Mouse (Mus musculus): ENCODE results near the gene Dph2.

Dph2 gene

DNA sequence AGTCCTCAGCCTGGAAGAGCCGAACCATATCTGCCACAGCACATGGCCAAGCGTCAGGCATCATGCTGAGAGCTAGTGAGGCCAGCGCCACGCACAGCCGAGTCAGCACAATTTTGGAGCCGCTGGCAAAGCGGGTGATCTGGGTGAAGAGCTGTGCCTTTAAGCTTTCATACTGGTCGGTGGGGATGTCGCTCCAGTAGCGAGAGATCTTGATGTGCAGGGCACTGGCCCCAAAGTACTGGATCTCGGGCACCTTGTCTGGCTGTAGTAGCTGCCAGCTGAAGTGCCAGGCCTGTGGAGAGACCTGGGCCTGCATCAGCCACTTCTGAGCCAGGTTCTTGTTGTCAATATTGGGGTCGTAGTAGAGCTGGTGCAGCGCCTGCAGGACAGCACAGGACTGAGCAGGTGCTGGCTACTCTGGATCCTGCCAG lies 20.3 kb upstream of the Dph2 start:
- DNase-seq (ENCODE audit: low spot score in 2 of 2) = no peak

DNA sequence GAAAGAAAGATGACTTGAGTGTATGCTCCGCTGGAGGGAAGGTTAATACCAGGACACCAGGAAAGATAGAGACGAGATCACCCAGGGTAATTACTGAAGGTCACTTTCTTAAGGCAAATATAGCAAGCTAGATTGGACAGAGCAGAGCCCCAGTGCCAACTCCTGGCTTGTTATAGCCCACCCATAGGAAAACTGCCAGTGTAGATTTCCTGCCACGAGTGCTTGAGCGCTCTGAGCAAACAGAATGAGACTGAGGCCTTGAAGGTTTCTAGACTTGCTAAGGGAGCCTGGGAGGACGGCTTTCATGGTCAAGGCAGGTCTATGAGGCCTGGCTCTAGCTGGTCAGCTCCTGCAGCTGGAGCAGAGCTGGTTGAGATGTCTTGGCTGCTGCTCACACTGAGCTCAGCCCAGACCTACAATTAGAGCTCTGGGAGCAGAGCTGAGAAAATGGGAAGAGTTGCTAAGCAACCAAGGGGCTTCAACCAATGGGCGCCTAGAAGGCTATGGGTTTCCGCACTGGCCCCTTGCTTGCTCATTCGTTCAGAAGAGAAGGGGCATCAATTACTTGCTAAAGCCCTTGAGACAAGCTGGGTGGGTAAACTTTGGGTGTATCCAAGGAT lies 17.1 kb upstream of the Dph2 start:
- no peak for DNase-seq (ENCODE audit: low spot score in 2 of 2)

DNA sequence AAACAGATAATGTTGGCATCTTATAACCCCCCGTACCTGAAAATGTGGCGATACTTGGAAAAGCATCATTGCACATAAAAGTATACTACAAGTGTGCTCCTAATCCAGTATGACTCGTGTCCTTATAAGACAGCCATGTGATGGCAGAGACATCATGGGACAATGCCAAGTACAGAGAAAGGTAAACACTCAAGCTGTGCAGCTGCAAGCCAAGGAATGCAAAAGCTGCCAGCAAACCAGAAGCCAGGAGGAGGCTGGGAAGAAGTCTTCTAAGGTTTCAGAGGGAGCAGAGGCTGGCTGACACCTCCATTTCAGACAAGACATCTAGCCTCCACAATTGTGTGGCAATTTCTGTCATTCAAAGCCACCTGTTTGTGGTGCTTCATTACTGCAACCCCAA lies 14.4 kb upstream of the Dph2 start:
- DNase-seq (ENCODE audit: low spot score in 2 of 2) = no peak

DNA sequence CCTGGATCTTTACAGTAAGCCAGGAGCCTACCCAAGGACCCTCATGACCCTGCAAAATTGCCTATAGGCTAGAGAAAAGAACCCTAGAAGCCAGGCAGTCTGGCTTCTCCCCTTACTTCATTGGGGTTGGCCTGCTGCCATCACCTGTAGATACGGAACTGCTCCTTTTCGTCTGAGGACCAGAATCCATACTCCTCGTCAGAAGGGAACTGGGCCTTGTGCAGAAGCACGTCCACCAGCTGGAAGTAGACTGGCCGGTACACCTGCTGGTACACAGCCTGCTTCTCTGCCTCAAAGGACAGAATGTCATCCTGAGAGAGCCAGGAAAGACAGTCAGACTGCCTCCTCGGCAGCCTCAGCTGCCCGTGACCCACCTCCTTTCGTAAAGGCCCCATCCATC lies 12.9 kb upstream of the Dph2 start:
- no peak for DNase-seq (ENCODE audit: low spot score in 2 of 2)

DNA sequence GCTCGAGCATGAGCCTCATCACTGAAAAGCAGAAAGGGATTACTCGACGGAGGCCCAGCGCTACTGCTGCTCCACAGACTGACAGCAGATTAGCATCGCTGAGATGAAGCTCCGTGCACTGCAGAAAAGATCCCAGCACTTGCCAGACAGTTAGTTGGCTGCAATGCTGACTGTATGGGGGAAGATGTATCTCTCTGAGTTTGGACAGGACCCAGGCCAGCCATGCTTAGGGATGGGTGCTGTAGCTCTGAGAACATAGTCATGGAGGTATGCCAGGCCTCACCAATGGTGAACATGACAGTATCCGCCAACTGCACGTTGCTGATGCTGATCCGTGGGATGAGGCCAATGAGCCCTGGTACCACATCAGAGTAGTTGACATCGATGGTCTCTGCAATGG lies 12.3 kb upstream of the Dph2 start:
- DNase-seq (ENCODE audit: low spot score in 2 of 2) = no peak

DNA sequence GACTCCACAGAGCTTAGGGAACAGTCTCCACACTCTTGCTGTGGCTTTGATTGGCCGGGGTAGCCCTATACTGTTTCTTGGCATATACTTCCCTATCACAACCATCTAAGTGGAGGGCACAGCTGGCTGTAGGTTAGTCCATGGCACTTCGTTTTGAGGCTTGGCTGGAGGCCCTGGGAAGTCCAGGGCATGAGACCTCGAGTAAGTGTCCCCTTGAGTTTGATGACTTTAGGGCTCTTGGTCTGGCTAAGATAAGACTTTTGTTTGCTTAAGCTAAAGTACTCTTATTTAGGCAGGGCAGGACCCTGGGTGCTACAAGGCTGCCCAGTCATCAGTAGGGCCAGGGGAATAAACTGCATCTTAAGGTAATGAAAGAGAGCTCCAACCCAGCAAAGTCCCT lies 6.3 kb upstream of the Dph2 start:
- DNase-seq (ENCODE audit: low spot score in 2 of 2) = no peak

DNA sequence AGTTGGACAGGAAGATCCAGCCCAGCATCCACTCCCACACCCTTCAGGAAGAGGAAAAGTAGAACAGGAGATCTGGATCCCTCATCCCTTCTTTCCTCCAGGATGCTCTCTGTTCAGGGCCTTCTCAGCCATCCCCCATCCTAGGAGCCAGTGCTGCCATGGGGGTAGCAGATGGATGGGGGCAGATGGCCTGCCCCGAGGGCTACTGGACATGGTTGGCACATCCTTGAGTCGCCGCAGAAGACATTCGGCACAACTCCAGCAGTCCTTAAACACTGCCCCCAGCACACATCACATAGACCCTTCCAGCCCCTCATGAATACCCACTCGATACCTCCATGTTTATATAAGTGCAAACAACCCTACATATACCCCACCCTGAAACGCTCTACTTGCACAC lies 4.2 kb upstream of the Dph2 start:
- DNase-seq (ENCODE audit: low spot score in 2 of 2) = no peak

DNA sequence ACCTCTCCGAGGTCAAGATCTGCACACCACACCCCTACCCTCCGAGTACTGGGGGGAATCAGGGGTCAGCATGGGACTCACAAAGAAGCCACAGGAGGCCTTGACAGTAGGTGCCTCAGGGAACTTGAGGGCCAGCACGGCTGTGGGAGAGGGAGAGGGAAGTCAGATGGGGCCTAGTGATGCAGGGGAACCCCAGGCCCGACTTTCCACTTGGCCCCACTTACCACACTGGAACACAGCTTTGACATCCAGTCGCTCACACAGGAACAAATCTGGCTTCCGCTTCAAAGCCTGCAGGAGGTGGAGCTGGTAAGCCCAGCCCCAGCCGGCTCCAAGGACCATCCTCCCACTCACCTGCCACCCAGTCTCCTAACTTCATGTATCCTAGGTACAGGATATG lies 3.5 kb upstream of the Dph2 start:
- no peak for DNase-seq (ENCODE audit: low spot score in 2 of 2)

DNA sequence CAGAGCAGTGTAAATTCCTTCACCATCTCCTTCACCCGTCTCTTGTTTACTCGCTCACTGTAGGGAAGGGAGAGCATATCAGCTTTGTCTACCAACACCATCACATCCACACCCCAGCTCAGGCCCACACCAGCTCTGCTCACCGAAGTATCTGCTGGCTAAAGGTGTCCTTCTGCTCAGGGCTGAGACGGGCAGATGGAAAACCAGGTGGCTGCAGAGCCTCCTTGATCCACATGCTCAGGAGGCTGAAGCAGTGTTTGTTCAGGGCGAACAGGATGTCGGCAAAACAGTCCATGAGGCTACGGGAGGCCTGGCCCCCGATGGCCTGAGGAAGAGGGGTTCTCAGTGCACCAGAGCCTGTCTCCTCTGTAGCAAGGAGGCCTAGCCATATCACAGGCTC lies 2.8 kb upstream of the Dph2 start:
- DNase-seq (ENCODE audit: low spot score in 2 of 2) = no peak

DNA sequence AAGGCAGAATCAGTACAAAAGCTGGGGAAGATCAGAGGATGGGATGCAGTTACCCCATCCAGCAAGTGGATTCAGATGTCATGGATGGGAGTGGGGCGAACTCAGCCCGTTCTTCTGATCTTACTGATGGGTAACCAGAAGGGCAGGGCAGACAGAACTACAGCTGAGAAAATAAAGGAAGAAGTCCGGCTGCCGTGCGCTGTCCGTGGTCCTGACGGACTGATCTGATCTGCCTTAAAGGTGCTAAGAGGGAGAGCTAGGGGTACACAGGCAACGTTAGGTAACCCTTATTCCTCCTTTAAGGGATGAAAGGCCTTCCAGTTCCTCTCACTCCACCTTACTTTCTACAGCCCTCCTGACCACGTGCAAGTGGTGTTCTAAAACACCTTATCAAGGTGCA lies 1.5 kb upstream of the Dph2 start:
- DNase-seq (ENCODE audit: low spot score in 2 of 2) = no peak

DNA sequence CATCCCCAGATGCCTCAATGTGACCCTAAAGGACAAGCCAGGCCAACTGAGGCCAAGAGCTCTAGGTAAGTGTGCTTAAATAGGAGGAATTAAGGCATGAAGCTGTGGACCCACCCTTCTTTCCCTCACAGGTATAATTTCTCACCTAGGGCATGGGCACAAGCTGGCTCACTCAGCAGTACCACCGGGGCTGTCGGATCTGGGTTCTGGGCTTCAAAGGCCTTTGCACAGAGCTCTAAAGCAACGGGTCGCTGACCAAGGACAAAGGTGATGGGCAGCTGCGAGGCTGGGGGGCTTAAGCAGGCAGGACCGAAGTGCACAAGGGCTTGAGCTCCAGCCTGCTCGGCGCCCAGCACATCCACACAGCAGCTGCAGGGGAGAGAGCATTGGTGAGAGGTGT lies 1.1 kb downstream of the Dph2 start:
- DNase-seq (ENCODE audit: low spot score in 2 of 2) = no peak

DNA sequence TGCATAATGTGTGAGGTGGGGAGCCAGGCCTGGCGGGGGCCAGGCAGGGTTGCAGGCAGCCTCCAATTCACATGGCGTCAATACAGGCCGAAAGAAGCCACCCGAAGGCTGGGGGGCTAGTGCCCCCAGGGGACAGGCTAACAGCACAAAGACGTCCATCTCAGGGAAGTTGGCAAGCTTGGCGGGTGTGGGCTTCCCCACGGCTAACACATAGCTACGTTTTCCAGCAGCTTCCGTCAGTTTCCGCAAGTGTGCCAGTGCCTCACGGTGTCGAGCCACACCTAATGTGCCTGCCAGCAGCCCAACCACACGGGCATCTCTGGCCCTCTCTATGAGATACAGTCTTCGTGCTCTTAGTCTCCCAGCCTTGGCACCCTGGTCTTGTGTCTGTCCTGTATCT lies 1.8 kb downstream of the Dph2 start:
- DNase-seq (ENCODE audit: low spot score in 2 of 2) = no peak

DNA sequence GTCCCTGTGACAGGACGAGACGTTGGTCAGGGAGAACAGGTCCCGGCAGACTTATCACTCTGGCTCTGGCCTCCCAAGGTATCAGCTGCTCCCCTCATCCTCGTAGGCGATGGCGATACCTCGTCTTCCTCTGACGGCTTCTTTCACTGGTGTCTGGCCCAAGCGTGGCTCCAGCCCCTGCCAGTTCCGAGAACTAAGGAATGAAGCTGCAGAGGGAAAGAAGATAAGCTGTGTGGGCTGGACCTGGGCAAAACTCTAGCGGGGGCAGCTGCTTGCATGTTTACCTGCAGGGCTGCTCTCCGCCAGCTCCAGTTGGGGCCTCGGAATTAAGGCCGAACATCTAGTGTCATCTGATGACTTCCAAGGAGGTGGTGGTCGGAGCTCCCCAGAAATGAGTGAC lies 2.4 kb downstream of the Dph2 start:
- no peak for DNase-seq (ENCODE audit: low spot score in 2 of 2)

DNA sequence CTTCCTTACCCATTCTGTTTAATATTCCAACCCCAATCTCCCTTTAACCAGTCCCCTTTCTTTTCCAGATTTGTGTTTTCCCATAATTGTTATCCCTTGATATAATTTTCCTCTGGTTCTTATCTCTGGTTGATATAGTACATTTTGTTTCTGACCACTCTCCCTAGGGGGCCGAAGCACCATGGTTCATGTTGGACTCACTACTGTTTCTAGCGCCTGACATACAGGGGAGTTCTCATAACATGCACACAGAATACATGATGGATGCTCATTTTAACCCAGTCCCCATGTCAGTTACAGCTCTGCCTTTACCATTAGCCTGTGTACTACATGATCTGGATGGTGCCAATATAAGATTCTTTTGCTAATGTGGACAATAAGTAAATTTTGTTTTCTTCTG lies 3.9 kb downstream of the Dph2 start:
- no peak for DNase-seq (ENCODE audit: low spot score in 2 of 2)

DNA sequence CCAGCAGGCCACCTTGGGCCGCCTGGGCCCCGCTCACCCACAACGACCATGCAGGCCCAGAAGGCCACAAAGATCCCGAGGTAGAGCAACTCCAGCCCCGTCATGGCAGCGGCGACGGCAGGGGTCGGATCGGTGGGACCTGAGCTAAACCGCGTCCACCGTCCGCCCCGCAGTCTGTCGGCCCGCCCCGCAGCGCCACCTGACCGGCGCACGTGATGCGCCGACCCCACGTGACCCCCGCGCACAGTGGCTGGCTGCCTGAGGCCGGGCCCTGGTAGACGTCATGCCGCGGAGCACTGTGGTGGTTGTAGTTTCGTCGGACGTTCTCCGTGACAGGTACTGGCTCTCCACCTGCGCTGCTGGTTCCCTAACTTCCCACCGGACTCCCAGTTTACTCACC lies 4.7 kb downstream of the Dph2 start, which contains the start of gene Atp6v0b:
TSS of gene Atp6v0b (minus strand) at position 201 of the 400 bp plus-strand sequence.
- DNase-seq (ENCODE audit: low spot score in 2 of 2) = peak; percentile 92 to 93

DNA sequence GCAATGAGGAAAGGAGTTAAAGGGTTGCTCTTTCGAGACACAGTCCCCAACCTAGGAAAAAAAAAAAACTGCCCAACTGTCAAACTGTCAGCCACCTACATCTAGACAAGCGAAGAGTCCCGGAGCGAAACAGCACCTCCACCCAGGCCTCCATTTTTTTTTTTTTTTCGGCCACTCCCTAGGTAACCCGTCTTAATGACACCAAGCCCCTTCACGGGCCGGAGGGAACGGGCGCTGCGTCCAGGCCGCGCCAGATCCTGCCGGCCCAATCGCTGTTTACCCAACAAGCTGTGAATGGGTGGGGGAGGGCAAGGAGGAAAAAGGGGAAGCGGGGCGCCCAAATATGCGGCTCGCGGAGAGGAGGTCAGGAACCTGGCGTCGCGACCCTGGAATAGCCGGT lies 5.2 kb downstream of the Dph2 start:
- no peak for DNase-seq (ENCODE audit: low spot score in 2 of 2)

DNA sequence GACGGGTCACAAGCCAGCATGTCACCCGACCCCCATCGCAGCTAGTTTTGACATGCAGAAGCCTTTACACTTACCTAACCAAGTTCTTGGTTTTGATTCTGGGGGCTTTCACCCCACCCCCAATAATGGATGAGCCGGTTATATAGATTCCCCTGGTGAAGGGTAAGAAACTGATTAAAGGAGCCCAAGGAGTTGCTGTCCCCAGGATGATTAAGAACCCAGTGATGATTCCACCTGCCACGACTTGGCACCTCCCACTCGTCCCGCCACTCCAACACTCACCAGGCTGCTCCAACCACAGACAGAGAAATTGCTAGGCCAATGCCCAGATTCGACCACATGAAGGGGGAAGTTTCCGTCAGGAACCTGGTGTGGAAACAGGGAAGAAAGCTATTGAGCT lies 5.8 kb downstream of the Dph2 start:
- no peak for DNase-seq (ENCODE audit: low spot score in 2 of 2)

DNA sequence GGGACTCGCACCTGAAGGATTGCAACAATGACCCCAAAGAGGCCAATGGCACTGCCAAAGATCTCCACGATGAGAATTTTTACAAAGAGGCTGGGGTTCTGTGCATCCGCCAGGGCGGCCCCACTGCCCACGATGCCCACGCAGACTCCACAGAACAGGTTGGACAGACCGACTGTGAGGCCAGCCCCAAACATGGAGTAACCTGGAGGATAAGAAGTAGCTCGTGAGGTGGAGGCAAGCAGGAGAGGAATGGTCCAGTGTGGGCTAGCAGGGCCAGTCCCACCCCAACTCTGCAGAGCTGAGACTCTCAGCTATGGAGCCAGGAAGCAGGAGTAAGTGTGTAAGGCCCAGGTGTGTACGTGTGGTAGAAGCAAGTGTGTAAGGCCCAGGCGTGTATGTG lies 6.7 kb downstream of the Dph2 start:
- no peak for DNase-seq (ENCODE audit: low spot score in 2 of 2)

DNA sequence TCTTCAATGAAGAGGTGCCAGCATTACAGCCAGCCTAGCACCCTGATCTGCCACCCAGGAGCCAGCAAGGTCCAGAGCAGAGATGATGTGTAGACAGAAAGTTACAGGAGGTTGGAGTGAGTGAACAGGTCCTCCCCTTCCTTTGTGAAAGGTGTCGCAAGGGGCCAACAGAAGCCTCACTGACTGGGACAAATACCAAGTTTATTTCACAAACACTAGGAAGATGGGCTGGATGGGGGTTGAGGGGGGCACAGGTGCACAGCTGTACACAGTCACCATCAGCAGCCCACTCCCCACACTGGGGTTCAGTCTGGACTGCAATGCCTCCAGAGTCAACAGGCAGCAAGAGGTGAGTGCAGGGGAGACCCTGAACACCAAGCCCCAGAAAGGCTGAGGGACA lies 7.7 kb downstream of the Dph2 start:
- no peak for DNase-seq (ENCODE audit: low spot score in 2 of 2)

DNA sequence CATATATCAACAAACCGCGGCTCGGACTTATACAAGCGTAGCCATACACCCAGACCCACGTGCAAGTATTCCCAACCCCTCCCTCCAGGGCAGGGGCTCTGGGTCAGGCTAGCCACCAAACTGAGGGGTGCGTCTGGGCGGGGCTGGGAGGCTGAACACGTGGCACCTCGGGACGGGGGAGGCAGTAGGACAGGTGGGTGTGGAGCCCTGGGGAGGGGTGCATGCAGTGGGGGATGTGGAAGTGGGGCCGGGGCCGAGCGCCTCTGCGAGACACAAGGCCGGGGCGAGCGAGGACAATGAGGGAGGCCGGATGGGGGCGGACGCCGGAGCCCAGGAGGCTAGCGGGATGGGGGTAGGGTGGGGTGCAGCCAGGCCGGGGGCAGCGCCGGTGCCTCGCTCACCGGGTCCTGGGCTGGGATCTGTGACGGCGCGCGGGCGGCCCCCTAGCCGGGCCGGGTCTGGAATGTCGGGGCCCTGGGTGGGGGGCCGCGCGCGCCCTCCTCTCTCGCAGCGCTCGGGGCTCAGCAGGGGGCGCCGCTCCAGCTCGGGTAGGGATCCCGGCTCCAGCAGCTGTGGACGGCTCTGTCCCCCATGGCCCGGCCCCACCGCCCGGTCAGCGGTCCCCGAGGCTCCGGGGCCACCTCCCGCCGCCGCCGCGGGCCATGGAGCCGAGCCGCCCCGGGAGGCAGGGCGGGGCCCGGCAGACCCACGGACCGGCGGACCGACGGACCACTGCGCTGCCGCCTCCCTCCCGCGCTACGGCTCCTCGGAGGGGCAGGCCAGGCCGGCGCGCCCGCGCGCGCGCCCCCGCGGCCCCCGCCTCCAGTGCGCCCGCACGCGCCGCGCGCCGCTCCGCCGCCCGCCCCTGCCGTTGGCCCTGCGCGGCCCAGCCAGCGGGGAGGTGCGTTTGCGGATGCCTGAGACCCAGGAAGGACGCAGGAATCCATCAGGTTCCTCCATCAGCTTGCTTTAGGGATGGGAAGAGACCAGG lies 8.8 kb downstream of the Dph2 start, which contains the start of gene B4galt2:
TSS of gene B4galt2 (minus strand) at position 787 of the 991 bp plus-strand sequence.
- DNase-seq (ENCODE audit: low spot score in 2 of 2) = peak; percentile 45 to 46

DNA sequence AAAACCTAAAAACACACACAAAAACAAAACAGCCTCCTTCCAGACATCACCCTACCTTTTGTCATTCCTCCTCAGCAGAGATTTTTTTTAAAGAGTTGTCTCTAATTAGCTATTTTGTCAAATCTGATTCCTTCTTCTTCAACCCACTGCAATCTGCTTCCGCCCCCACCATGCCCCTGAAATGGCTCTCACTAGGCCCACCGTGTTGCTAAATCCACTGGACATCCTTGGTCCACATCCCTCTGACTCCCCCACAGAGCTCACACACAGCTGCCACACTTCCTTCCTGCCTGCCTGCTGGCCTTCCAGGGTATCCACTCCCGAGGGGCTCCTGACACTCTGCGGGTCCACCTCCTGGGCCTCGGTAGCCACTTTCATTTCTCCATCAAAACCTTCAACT lies 13.1 kb downstream of the Dph2 start:
- DNase-seq (ENCODE audit: low spot score in 2 of 2) = no peak

DNA sequence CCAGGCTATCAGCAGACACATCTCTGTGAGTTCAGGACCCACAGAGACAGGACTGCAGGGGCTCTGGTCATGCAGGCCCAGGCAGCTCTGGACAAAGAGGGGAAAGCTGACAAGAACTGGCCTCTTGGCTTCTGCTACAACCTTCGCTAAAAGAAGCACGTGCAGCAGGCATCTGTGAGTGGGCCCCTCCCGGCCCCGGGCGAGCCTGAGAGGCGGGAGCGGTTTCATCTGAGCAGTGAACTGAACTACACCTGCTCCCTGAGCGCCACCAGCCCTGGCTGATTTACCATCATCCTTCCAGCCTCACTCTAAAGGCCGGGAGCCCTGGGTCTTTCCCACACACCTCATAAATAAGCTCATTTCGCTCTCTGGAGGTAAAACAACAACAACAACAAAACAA lies 13.5 kb downstream of the Dph2 start:
- no peak for DNase-seq (ENCODE audit: low spot score in 2 of 2)

DNA sequence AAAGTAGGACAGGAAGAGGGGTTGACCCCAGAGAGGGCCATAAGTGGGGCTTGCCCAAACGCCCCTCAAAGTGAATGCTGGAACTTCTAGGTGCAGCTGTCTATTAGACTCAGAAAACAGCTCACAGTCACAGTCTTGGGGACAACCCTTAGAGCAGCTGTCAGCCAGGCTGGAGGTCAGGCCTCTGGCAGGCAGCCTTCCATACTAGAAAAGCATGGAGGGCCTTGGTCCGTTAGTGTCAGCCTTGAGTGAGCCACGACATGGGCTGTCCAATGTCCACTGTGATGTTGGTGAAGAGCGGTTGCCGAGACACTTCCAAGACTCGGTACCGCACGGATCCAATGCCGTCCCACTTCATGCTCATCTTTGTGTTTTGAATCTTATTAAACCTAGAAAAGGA lies 18.2 kb downstream of the Dph2 start:
- DNase-seq (ENCODE audit: low spot score in 2 of 2) = no peak

All from frontal cortex, postnatal 25 days (tissue).